Mouse (Mus musculus): ENCODE results near the gene Capn13. TPM values are rescaled to one million over a fixed set of nuclear protein-coding genes. Genes with fewer than 3 reads are reported as not detected.

Capn13 gene
- polyA plus RNA-seq, 1 experiment: not detected

DNA sequence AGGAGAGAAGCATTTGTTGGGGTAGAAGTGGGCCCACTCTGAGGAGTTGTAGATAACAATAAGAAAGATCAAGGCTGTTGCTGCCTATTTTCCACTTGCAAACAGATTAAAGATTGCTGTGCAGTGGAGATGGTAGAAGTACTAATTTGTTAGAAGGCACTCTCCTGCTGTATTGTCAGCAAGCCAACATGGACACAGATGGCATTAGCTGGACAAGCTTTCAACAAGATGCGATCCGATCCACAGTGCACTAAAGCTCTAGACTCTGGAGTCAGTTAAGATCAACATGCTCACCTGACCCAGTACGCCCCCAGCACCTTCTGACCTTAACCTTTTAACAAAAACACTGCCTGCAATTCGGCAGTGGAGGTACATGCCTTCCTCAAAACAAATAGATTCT, 92.0 kb downstream of the Capn13 start:
- H3K4me1 ChIP-seq (ENCODE audit: control insufficient read depth, insufficient read depth, low read length): no peaks in the 10 kb centered on the region
- H3K27ac ChIP-seq (ENCODE audit: insufficient read depth, low read length): no peak overlapping the region
- no peak overlapping the region for H3K4me3 ChIP-seq (ENCODE audit: insufficient read depth, low read length)
- TF ChIP-seq POLR2A (IDR thresholded peaks at IDR 0.05; ENCODE audit: extremely low read depth, insufficient read depth, low read length) (no peak), CTCF (IDR thresholded peaks at IDR 0.05; ENCODE audit: extremely low read depth, insufficient read depth, low read length) (no peak)

DNA sequence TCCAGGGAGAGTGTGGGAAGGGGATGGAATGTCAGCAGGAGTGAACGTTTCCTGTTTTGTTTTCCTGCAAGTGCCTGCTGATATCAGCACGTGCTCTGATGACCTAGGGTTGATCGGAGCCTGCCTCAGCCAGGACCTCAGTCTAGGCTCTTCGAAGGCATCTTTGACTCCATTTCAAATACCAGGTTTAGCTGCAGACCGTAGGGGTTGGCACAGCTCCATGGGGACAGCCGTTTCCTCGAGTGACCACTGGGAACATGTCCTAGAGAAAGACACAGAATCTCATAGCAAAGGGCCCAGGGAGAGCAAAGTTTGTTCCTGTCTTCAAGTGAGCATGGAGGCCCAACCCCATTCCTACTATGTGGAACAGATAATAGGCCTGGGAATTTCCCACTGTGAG, 94.0 kb downstream of the Capn13 start:
- no peak overlapping the region for H3K27ac ChIP-seq (ENCODE audit: insufficient read depth, low read length)
- H3K4me1 ChIP-seq (ENCODE audit: control insufficient read depth, insufficient read depth, low read length): no peaks in the 10 kb centered on the region
- H3K4me3 ChIP-seq (ENCODE audit: insufficient read depth, low read length): no peak overlapping the region
- TF ChIP-seq POLR2A (IDR thresholded peaks at IDR 0.05; ENCODE audit: extremely low read depth, insufficient read depth, low read length) (no peak), CTCF (IDR thresholded peaks at IDR 0.05; ENCODE audit: extremely low read depth, insufficient read depth, low read length) (no peak)

DNA sequence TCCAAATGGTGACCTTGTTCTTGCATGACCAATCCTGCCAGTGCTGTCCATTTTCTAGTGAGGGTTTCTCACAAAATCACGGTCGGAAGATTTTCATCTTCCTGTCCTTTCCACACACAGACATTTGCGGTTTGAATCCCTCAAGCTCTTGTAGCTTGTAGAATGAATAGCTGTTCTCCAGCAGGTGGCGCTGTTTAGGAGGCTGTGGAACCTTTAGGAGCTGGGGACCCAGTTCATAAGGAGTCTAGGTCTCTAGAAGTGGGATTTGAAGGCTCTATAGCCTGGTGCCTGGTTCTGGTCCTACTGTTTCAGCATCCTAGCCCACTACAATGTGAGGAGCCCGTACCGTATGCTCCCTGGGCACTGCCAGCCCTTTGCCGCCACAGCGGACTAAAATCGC, 95.0 kb downstream of the Capn13 start:
- Histone ChIP-seq H3K27ac (ENCODE audit: insufficient read depth, low read length) (no peak overlapping the region), H3K4me3 (ENCODE audit: insufficient read depth, low read length) (no peak overlapping the region), H3K4me1 (ENCODE audit: control insufficient read depth, insufficient read depth, low read length) (no peaks in the 10 kb centered on the region)
- no peak for TF ChIP-seq POLR2A (IDR thresholded peaks at IDR 0.05; ENCODE audit: extremely low read depth, insufficient read depth, low read length)
- TF ChIP-seq CTCF (IDR thresholded peaks at IDR 0.05; ENCODE audit: extremely low read depth, insufficient read depth, low read length): peak; percentile 69

DNA sequence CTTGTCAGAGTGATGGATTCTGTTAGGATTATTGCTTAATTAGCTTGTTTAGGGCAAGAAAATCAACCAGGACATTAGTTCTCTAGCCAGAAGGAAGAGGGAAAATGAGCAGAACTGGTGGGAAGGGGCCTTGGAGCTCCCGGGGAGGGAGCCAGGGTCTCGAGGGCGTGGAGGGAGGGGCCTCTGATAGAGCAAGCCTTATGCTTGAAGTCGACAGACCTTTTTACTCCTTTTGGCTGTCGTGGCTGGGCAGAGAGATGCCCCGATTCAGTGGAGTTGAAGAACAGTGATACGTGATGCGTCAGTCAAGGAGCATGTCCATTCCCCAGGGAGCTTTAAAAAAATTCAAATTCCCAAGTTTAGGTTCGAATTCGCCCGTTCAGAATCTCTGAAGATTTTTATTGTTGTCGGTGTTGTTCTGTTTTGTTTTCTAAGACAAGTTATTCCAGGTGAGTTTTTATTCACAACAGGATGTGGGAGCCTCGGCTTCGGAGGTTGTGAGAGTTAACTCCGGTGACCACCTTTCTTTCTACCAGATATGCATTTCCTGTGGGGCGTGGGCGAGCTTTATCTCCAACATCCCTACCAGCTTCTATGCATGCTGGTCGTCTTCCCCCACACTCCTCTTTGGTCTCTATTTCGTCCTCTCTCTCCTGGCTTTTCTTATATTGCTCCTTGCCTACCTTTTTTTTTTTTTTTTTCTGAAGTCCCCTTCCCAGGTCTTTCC, 96.4 kb downstream of the Capn13 start:
- H3K4me1 ChIP-seq (ENCODE audit: control insufficient read depth, insufficient read depth, low read length): no peaks in the 10 kb centered on the region
- no peak overlapping the region for H3K27ac ChIP-seq (ENCODE audit: insufficient read depth, low read length)
- no peak for TF ChIP-seq POLR2A (IDR thresholded peaks at IDR 0.05; ENCODE audit: extremely low read depth, insufficient read depth, low read length)
- no peak for TF ChIP-seq CTCF (IDR thresholded peaks at IDR 0.05; ENCODE audit: extremely low read depth, insufficient read depth, low read length)
- no peak overlapping the region for H3K4me3 ChIP-seq (ENCODE audit: insufficient read depth, low read length)

DNA sequence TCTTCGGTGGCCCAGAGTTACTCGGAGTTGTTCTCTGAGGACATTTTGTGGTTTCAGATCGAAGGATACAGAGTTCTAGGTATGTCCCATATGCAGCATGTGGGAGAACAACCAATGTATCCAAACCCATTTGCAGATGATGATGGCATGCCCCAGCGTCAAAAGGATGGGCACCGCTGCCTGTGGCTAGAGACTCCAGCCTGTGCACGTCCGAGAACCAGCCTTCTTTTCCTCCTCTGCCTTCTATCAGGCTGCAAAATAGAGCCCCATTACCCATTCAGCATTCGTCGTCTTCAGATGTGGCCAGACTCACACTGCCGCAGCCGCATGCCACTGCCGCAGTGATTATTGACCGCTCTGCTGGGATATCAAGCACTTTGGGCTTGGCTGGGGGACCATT, 97.0 kb downstream of the Capn13 start:
- Histone ChIP-seq H3K4me3 (ENCODE audit: insufficient read depth, low read length) (no peak overlapping the region), H3K27ac (ENCODE audit: insufficient read depth, low read length) (no peak overlapping the region), H3K4me1 (ENCODE audit: control insufficient read depth, insufficient read depth, low read length) (no peaks in the 10 kb centered on the region)
- no peak for TF ChIP-seq POLR2A (IDR thresholded peaks at IDR 0.05; ENCODE audit: extremely low read depth, insufficient read depth, low read length)
- TF ChIP-seq CTCF (IDR thresholded peaks at IDR 0.05; ENCODE audit: extremely low read depth, insufficient read depth, low read length): no peak

DNA sequence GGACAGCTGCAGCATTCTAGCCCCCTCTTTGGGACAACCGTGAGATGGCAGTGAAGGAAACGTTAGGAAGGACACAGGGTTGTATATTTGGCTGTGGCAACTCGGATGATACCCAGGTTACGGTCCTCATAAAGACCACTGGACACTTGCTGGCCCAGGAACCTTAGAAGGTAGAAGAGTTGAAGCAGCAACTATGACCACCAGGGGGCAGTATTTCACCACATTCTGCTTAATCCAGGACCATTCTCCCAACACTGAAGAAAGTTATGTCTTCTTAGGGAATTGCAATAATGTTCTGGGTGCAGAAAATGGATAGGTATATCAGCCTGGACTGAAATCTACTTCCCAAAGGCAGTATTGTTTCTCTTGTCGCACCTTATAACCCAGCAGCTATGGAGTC, 97.4 kb downstream of the Capn13 start:
- Histone ChIP-seq H3K4me1 (ENCODE audit: control insufficient read depth, insufficient read depth, low read length) (no peaks in the 10 kb centered on the region), H3K27ac (ENCODE audit: insufficient read depth, low read length) (no peak overlapping the region), H3K4me3 (ENCODE audit: insufficient read depth, low read length) (no peak overlapping the region)
- no peak for TF ChIP-seq POLR2A (IDR thresholded peaks at IDR 0.05; ENCODE audit: extremely low read depth, insufficient read depth, low read length)
- peak; percentile 76 for TF ChIP-seq CTCF (IDR thresholded peaks at IDR 0.05; ENCODE audit: extremely low read depth, insufficient read depth, low read length)

DNA sequence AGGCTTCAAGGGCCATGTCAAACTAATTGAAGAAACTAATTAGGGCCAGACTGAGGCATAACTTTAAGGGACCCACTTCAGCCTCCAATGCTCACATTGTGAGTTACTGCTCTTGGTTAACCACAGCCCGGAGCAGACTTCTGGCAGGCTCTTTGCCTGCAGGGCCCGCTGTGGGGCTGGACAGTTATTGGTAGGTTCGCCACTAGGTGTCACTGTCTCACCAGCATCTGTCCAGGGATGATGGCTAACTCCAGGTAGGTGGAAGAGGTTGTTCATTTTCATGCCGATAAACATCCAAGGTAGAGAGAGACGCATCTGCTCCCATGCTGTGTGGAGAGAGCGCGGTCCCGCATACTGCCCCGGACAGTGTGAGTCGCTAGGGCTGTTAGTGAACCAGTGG, 98.6 kb downstream of the Capn13 start:
- H3K27ac ChIP-seq (ENCODE audit: insufficient read depth, low read length): no peak overlapping the region
- no peak overlapping the region for H3K4me3 ChIP-seq (ENCODE audit: insufficient read depth, low read length)
- no peak for TF ChIP-seq POLR2A (IDR thresholded peaks at IDR 0.05; ENCODE audit: extremely low read depth, insufficient read depth, low read length)
- TF ChIP-seq CTCF (IDR thresholded peaks at IDR 0.05; ENCODE audit: extremely low read depth, insufficient read depth, low read length): peak; percentile 93
- H3K4me1 ChIP-seq (ENCODE audit: control insufficient read depth, insufficient read depth, low read length): no peaks in the 10 kb centered on the region

DNA sequence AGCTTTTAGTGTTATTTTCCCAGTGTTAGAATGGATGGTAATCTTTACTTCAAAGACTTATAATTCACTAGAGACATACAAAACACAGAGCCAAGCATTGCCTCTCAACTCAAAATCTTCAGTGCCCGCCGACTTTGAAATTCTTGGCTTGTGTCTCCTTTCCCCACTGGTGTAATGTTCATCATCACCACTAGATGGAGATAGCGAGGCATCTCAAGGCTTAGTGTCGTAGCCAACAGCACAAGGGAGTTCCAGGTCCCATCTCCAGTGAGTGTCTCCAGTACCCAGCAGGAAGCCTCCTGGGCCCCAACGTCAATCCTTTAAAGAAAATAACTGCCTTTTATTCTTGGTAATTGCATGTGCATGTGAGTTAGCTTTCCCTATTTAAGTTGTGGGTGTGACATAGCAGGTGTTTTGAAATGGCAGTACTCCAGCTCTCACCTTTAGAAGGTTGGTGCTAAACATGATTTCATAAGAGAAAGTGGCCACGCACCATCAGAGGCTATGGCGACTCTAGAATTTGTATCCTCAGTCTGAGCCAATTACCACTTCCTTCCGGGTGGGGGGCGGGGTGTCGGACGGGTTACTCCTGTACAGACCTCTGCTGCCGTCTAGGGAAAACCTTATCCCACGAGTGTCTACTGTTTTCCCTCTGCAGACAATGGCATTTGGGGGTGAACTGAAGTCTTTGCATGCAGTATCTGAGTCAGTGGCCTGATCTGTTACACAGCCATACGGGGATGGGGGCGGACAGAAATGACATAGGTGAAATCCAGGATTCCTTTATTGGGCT, 99.2 kb downstream of the Capn13 start:
- Histone ChIP-seq H3K4me3 (ENCODE audit: insufficient read depth, low read length) (no peak overlapping the region), H3K4me1 (ENCODE audit: control insufficient read depth, insufficient read depth, low read length) (no peaks in the 10 kb centered on the region), H3K27ac (ENCODE audit: insufficient read depth, low read length) (no peak overlapping the region)
- TF ChIP-seq POLR2A (IDR thresholded peaks at IDR 0.05; ENCODE audit: extremely low read depth, insufficient read depth, low read length) (no peak), CTCF (IDR thresholded peaks at IDR 0.05; ENCODE audit: extremely low read depth, insufficient read depth, low read length) (peak; percentile 92)

DNA sequence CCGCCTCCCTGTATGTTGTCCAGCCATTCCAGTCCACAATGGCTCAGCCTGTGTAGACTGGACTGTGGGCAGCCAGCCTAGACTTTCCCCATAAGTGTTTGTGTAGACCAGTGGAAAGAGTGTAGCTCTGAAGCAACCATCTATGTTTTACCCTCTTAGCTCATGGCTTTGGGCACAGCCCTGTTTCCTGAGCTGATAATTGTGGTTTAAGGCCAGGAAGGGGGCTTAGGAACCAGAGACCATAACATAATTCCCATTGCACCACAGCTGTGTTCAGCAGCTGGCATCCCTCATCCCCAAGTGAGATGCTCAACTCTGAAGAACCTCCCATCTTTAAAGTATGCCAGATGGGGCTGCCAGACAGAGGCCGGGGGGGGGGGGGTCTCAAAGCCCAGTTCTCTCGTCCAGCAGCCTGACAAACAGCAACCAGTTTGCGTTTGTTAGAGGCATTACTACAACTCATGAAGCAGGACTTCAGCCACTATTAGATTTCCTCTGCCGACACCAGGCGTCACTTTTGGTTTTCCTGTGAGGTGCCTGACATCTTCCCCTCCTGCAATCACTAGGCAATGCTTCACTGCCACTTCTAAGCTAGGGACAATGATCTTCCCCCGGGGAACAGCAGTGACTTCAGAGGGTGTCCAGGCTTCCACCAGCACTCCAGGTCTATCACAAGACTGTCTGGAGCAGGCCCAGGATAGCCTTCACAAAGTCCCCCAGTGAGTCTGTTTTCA, 100.4 kb downstream of the Capn13 start:
- TF ChIP-seq CTCF (IDR thresholded peaks at IDR 0.05; ENCODE audit: extremely low read depth, insufficient read depth, low read length) (no peak), POLR2A (IDR thresholded peaks at IDR 0.05; ENCODE audit: extremely low read depth, insufficient read depth, low read length) (no peak)
- H3K27ac ChIP-seq (ENCODE audit: insufficient read depth, low read length): no peak overlapping the region
- H3K4me1 ChIP-seq (ENCODE audit: control insufficient read depth, insufficient read depth, low read length): no peaks in the 10 kb centered on the region
- H3K4me3 ChIP-seq (ENCODE audit: insufficient read depth, low read length): no peak overlapping the region

Measured in cortical plate, adult 2 months (tissue).